Mouse (Mus musculus): Measurements from ENCODE around the gene Slc38a6.

- TF ChIP-seq POLR2A (IDR thresholded peaks at IDR 0.05; ENCODE audit: low read depth, low read length) (no peak), CTCF (conservative IDR thresholded peaks at IDR 0.05; ENCODE audit: insufficient read depth, insufficient read length, low read depth, low read length) (no peak)
Measured at GRCm38 (mm10) chr12:73393018-73393417, 106.4 kb downstream of the Slc38a6 start.

Measured in kidney, adult 2 months (tissue).